Mouse (Mus musculus) skeletal muscle tissue, adult 2 months (tissue): ENCODE results near the gene Krtap7-1.

Experiments
- DNase-seq: peaks from one replicate; pipeline ENCODE4 v3.0.0-alpha.2; 2012; ENCODE audit warnings: low read depth, low spot score

The Krtap7-1 gene

GRCm38 (mm10) chr16:89508223-89508622 is at the start of gene Krtap7-1:
Gene Krtap7-1 (minus strand): TSS chr16:89508323.
- DNase-seq: no peak

GRCm38 (mm10) chr16:89550298-89550697 is 42.2 kb upstream of the Krtap7-1 start:
- no peak for DNase-seq

GRCm38 (mm10) chr16:89538031-89538484 is 29.9 kb upstream of the Krtap7-1 start:
- no peak for DNase-seq

- DNase-seq: no peak
These were observed 29.2 kb upstream of the Krtap7-1 start for GRCm38 (mm10) chr16:89537349-89537748.

- no peak for DNase-seq
These were observed 22.4 kb upstream of the Krtap7-1 start for GRCm38 (mm10) chr16:89530547-89530946.

- no peak for DNase-seq
These were observed 21.7 kb upstream of the Krtap7-1 start for GRCm38 (mm10) chr16:89529846-89530245.

- DNase-seq: no peak
These were observed 20.3 kb upstream of the Krtap7-1 start for GRCm38 (mm10) chr16:89528380-89528779.

- no peak for DNase-seq
These were observed 12.9 kb upstream of the Krtap7-1 start for GRCm38 (mm10) chr16:89520996-89521395.

GRCm38 (mm10) chr16:89520555-89520954 is 12.4 kb upstream of the Krtap7-1 start:
- peak; percentile 9 for DNase-seq

GRCm38 (mm10) chr16:89520091-89520490 is 12.0 kb upstream of the Krtap7-1 start:
- no peak for DNase-seq

- peak; percentile 10 for DNase-seq
These were observed 9.5 kb upstream of the Krtap7-1 start for GRCm38 (mm10) chr16:89517635-89518034.

GRCm38 (mm10) chr16:89513431-89513830 is 5.3 kb upstream of the Krtap7-1 start:
- no peak for DNase-seq

- no peak for DNase-seq
These were observed 4.6 kb downstream of the Krtap7-1 start for GRCm38 (mm10) chr16:89503571-89503970.

GRCm38 (mm10) chr16:89501870-89502269 is 6.3 kb downstream of the Krtap7-1 start:
- DNase-seq: no peak

- no peak for DNase-seq
These were observed 11.1 kb downstream of the Krtap7-1 start for GRCm38 (mm10) chr16:89497002-89497401.

GRCm38 (mm10) chr16:89495394-89496153 is 12.5 kb downstream of the Krtap7-1 start:
- DNase-seq: no peak

GRCm38 (mm10) chr16:89487852-89488251 is 20.3 kb downstream of the Krtap7-1 start, which contains the start of gene Krtap8-1:
Gene Krtap8-1 (minus strand): TSS chr16:89487952.
- no peak for DNase-seq

GRCm38 (mm10) chr16:89477679-89478314 is 30.3 kb downstream of the Krtap7-1 start:
- no peak for DNase-seq

- no peak for DNase-seq
These were observed 46.9 kb downstream of the Krtap7-1 start for GRCm38 (mm10) chr16:89461189-89461588.
